Mouse (Mus musculus): ENCODE measurements at regions not wholly inside any gene's neighbourhood (a gene's known extent, or its start where the extent isn't known, plus 50 kb on each side); places are given as distances from the start of the nearest gene placed in this dataset.

DNA sequence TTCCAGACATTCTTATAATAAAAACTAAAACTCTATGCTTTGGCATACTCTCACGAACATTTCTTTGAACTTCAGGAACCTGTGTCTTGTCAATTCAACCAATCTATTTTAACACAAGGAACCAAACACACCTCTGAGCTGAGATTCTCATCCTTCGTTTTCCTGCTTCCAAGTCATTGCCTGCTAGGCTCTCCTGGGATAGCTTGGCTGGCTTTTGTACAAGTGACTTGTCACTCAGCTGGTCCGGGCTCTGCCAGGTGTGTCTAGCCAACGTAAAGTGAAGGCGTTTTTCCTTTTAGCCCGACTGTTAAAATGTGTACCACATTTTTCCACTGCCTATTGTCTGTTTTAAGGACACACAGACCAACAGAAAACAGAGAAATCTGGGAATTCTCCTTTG lies 236.8 kb upstream of the Ccdc122 start:
- Histone ChIP-seq H3K9ac (no peak overlapping the region), H3K4me3 (replicated peaks; ENCODE audit: low read length) (no peak overlapping the region), H3K36me3 (replicated peaks; ENCODE audit: control insufficient read depth, insufficient read depth) (no peaks in the 10 kb centered on the region), H3K27me3 (ENCODE audit: control insufficient read depth, insufficient read depth, low read length) (no peaks in the 10 kb centered on the region), H3K9me3 (ENCODE audit: control insufficient read depth, low read length) (no peaks in the 10 kb centered on the region), H3K4me2 (replicated peaks) (no peak overlapping the region), H3K4me1 (replicated peaks; ENCODE audit: control insufficient read depth, insufficient read depth, low read length) (peaks cover 5% of the 10 kb centered on the region; the same call in 1 of the 2 replicates), H3K27ac (no peak overlapping the region)
- 69% methylated on average over 6 of the region's 6 CpGs for WGBS
- DNase-seq (ENCODE audit: low spot score) (no peak), ATAC-seq (ENCODE audit: low FRiP score) (no peak)

DNA sequence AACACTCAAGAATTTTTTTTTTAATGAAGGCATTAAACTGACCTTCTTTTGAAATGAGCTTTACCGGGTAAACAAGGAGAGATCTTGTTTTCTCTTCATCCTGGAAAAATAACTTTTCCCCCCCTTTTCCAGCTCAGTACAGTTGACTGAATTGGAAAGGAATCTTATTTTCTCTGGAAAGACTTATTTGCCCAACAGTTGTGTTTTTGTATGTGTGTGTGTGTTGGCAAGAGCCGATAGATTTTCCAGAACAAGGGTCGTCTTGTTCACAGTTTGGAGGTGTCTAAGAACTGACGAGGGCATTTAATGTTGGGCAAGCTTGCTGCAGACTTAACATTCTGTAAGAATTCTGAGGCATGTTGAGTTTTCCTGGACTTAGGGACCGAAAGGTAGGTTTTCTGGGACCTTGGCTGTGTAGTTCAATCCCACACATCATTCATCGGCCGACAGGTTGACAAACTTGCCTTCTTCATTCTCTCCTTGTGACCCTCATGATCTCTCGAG lies 237.6 kb upstream of the Ccdc122 start:
- 80% methylated on average over 8 of the region's 8 CpGs for WGBS
- DNase-seq (ENCODE audit: low spot score) (no peak), ATAC-seq (ENCODE audit: low FRiP score) (no peak)
- H3K9me3 ChIP-seq (ENCODE audit: control insufficient read depth, low read length), result no peaks in the 10 kb centered on the region
- peaks cover 5% of the 10 kb centered on the region; the same call in 1 of the 2 replicates for H3K4me1 ChIP-seq (replicated peaks; ENCODE audit: control insufficient read depth, insufficient read depth, low read length)
- H3K4me3 ChIP-seq (replicated peaks; ENCODE audit: low read length), result no peak overlapping the region
- H3K27ac ChIP-seq, result no peak overlapping the region
- no peak overlapping the region for H3K9ac ChIP-seq
- H3K4me2 ChIP-seq (replicated peaks), result no peak overlapping the region
- no peaks in the 10 kb centered on the region for H3K27me3 ChIP-seq (ENCODE audit: control insufficient read depth, insufficient read depth, low read length)
- no peaks in the 10 kb centered on the region for H3K36me3 ChIP-seq (replicated peaks; ENCODE audit: control insufficient read depth, insufficient read depth)

DNA sequence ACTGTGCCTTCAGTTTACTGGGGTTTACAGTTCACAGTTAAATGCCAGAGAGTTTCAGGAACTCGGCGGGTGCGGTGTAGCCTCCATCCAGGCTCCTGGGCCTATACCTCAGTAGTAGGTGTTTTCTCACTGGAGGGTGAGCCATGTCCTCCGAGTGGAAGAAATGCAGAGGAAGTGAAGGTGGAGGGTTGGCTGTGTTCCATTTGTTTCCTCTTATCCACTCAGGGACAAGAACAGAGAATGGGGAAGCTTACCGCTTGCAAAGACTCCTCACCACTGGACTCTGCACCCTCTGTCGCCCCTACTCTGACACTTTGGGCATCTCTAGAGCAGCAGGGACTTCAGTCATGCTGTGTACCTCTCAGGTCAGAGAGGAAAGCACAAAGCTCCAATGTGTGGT lies 238.1 kb upstream of the Ccdc122 start:
- Histone ChIP-seq H3K9ac (no peak overlapping the region), H3K4me3 (replicated peaks; ENCODE audit: low read length) (no peak overlapping the region), H3K4me2 (replicated peaks) (no peak overlapping the region), H3K27ac (no peak overlapping the region), H3K36me3 (replicated peaks; ENCODE audit: control insufficient read depth, insufficient read depth) (no peaks in the 10 kb centered on the region), H3K4me1 (replicated peaks; ENCODE audit: control insufficient read depth, insufficient read depth, low read length) (peaks cover 5% of the 10 kb centered on the region; the same call in 1 of the 2 replicates), H3K27me3 (ENCODE audit: control insufficient read depth, insufficient read depth, low read length) (no peaks in the 10 kb centered on the region), H3K9me3 (ENCODE audit: control insufficient read depth, low read length) (no peaks in the 10 kb centered on the region)
- WGBS, result 79% methylated on average over 6 of the region's 6 CpGs
- no peak for DNase-seq (ENCODE audit: low spot score)
- ATAC-seq (ENCODE audit: low FRiP score), result no peak

DNA sequence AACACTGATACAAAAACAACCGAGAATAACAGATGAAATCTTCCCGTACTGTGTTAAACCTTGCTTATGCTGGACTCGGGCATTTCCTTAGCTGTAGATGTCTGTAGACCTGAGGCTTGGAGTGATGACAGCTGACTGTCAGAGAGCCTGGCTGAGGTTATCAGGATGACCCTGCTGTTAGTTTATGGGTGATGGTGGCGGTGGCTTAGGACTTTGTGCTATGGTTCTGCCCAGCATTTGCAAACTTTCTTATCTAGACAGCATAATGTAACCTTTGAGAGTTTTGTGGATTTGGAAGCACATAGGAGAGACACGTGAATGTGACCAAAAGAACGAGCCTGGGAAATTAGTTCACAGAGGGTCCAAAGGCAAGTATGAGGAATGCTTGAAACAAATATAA lies 239.1 kb upstream of the Ccdc122 start:
- Histone ChIP-seq H3K27me3 (ENCODE audit: control insufficient read depth, insufficient read depth, low read length) (no peaks in the 10 kb centered on the region), H3K4me3 (replicated peaks; ENCODE audit: low read length) (no peak overlapping the region), H3K4me1 (replicated peaks; ENCODE audit: control insufficient read depth, insufficient read depth, low read length) (peaks cover 5% of the 10 kb centered on the region; the same call in 1 of the 2 replicates), H3K9ac (no peak overlapping the region), H3K9me3 (ENCODE audit: control insufficient read depth, low read length) (no peaks in the 10 kb centered on the region), H3K27ac (no peak overlapping the region), H3K4me2 (replicated peaks) (no peak overlapping the region), H3K36me3 (replicated peaks; ENCODE audit: control insufficient read depth, insufficient read depth) (no peaks in the 10 kb centered on the region)
- ATAC-seq (ENCODE audit: low FRiP score) (no peak), DNase-seq (ENCODE audit: low spot score) (no peak)
- WGBS, result 87% methylated on average over 6 of the region's 6 CpGs

DNA sequence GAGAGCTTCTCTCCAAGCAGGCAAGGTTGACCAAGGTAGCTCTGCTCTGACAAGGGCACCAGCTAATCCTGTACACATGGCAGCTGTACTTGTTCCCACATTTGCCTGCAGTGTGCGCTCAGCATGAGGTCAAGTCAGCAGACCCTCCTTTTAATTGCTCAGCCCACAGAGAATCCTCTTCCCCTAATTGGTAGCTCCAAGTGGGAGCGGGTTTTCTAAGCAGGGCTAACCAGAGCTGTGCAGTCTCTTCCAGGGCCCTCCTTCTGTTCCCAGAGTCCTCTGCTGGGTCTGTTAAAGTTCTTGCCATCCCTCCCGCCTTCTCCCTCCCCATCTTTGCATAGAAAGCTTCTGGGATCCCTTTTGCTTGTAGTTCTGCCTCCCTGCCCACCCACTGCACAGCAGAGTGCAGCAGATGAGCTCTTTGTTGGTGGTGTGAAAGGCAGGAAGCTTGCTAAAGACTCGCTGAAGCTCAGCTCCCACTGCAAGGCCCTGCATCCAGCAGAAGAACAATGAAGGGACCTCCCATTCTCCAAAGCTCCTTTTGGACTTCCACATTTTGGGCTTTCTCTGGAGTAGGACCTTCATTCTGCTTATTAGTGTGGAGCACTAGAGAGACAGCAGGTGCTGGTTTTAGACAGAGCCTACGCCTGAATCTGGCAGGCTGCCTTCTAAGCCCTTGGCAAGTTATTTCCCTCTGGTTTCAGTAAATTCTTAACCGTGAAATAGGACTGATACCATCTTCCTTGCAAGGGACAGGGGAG lies 235.3 kb upstream of the Serp2 start:
- peak; percentile 56 for DNase-seq (ENCODE audit: low spot score)
- peaks cover 9% of the 10 kb centered on the region for H3K4me1 ChIP-seq (replicated peaks; ENCODE audit: control insufficient read depth, insufficient read depth, low read length)
- no peaks in the 10 kb centered on the region for H3K27me3 ChIP-seq (ENCODE audit: control insufficient read depth, insufficient read depth, low read length)
- ATAC-seq (ENCODE audit: low FRiP score), result peak; percentile 66; the same call in 1 of the 2 replicates
- no peaks in the 10 kb centered on the region for H3K9me3 ChIP-seq (ENCODE audit: control insufficient read depth, low read length)
- 16% methylated on average over 6 of the region's 6 CpGs for WGBS
- no peak overlapping the region for H3K9ac ChIP-seq
- no peaks in the 10 kb centered on the region for H3K36me3 ChIP-seq (replicated peaks; ENCODE audit: control insufficient read depth, insufficient read depth)
- no peak overlapping the region for H3K4me2 ChIP-seq (replicated peaks)
- no peak overlapping the region for H3K4me3 ChIP-seq (replicated peaks; ENCODE audit: low read length)
- H3K27ac ChIP-seq, result peak overlapping the region; percentile 60

DNA sequence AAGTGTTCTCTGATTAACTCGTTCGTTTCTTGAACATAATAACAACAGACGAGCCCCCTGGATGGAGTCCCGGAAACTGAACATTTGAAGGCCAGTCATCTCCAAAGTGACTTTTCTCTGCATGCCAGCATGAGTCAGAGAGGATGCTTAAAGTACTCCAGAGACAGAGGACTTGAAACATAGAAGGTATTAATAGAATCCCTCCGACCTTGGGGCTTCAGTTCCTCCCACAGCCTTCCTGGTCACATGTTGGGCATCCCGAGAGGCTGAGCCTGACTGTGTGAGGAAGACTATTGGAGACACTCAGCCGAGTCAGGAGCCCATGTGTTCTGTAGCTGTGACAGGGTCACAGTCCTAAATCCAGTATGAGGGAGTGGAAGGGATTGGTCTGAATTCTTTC lies 232.7 kb upstream of the Serp2 start:
- Histone ChIP-seq H3K27ac (no peak overlapping the region), H3K27me3 (ENCODE audit: control insufficient read depth, insufficient read depth, low read length) (no peaks in the 10 kb centered on the region), H3K4me2 (replicated peaks) (no peak overlapping the region), H3K9ac (no peak overlapping the region), H3K9me3 (ENCODE audit: control insufficient read depth, low read length) (no peaks in the 10 kb centered on the region), H3K36me3 (replicated peaks; ENCODE audit: control insufficient read depth, insufficient read depth) (no peaks in the 10 kb centered on the region), H3K4me3 (replicated peaks; ENCODE audit: low read length) (no peak overlapping the region), H3K4me1 (replicated peaks; ENCODE audit: control insufficient read depth, insufficient read depth, low read length) (peaks cover 9% of the 10 kb centered on the region)
- DNase-seq (ENCODE audit: low spot score), result no peak
- 71% methylated on average over 7 of the region's 7 CpGs for WGBS
- ATAC-seq (ENCODE audit: low FRiP score), result no peak

DNA sequence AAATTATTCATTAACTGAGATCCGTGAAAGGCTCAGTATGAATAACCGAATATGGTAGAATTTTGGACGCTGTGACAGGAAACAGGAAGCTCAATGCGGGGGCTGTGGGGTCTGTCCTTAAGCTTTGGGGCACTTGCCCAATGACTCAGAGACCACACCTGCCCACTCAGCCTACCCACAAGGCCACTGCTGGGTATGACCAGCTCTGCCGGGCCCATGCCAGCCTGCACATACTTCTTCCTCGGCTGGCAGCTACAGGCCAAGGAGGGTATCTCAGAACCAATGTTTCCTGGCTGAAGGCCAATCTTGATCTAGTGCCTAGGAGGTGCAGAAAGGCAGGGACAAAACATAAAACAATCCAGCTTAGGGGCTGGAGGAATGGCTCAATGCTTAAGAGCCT lies 230.9 kb upstream of the Serp2 start:
- peaks cover 9% of the 10 kb centered on the region for H3K4me1 ChIP-seq (replicated peaks; ENCODE audit: control insufficient read depth, insufficient read depth, low read length)
- no peaks in the 10 kb centered on the region for H3K36me3 ChIP-seq (replicated peaks; ENCODE audit: control insufficient read depth, insufficient read depth)
- no peak overlapping the region for H3K9ac ChIP-seq
- no peak overlapping the region for H3K4me3 ChIP-seq (replicated peaks; ENCODE audit: low read length)
- no peaks in the 10 kb centered on the region for H3K9me3 ChIP-seq (ENCODE audit: control insufficient read depth, low read length)
- ATAC-seq (ENCODE audit: low FRiP score) (no peak), DNase-seq (ENCODE audit: low spot score) (no peak)
- H3K4me2 ChIP-seq (replicated peaks), result no peak overlapping the region
- WGBS, result 88% methylated on average over 6 of the region's 6 CpGs
- no peaks in the 10 kb centered on the region for H3K27me3 ChIP-seq (ENCODE audit: control insufficient read depth, insufficient read depth, low read length)
- H3K27ac ChIP-seq, result no peak overlapping the region

DNA sequence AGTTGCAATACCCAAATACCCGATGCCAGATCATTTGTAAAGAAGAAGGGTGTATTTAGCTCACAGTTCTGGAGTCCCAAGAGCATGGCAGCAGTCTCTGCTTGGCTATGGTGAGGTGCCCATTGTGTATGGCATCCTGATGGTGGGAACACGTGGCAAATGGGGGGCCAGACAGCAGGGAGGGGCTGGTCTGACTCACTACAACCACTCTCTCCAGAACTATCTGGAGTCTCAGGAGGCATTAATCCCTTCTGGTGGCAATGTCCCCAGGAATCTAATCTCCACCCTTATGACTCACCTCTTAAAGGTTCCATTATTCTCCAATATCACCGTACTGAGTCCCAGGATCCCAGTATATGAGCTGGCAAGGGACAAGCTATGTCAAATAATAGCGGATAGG lies 229.5 kb upstream of the Serp2 start:
- H3K9me3 ChIP-seq (ENCODE audit: control insufficient read depth, low read length), result no peaks in the 10 kb centered on the region
- no peak overlapping the region for H3K9ac ChIP-seq
- no peak overlapping the region for H3K4me2 ChIP-seq (replicated peaks)
- peaks cover under 1% of the 10 kb centered on the region; the same call in 1 of the 2 replicates for H3K4me1 ChIP-seq (replicated peaks; ENCODE audit: control insufficient read depth, insufficient read depth, low read length)
- no peak overlapping the region for H3K4me3 ChIP-seq (replicated peaks; ENCODE audit: low read length)
- H3K27ac ChIP-seq, result no peak overlapping the region
- WGBS, result 80% methylated on average over 4 of the region's 4 CpGs
- no peaks in the 10 kb centered on the region for H3K27me3 ChIP-seq (ENCODE audit: control insufficient read depth, insufficient read depth, low read length)
- no peaks in the 10 kb centered on the region for H3K36me3 ChIP-seq (replicated peaks; ENCODE audit: control insufficient read depth, insufficient read depth)
- DNase-seq (ENCODE audit: low spot score), result no peak
- ATAC-seq (ENCODE audit: low FRiP score), result no peak

DNA sequence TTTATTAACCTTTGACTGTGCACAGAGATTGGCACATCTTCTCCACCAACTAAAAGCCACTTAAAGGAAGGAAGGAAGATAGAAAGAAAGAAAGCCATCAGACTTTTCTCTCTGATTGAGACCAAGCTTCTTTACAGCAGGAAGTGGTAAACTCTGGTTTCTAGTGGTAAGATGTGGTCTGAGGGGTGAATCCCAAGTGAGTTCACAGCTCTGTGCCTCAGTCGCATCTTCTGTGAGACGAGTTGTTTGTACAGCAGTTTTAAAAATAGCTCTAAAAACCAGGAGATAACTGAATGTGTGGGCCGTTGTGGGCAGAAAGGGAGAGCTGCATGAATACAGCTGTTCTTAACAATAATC lies 224.8 kb upstream of the Serp2 start:
- DNase-seq (ENCODE audit: low spot score) (no peak), ATAC-seq (ENCODE audit: low FRiP score) (no peak)
- peaks cover 8% of the 10 kb centered on the region; the same call in 1 of the 2 replicates for H3K4me1 ChIP-seq (replicated peaks; ENCODE audit: control insufficient read depth, insufficient read depth, low read length)
- H3K27ac ChIP-seq, result no peak overlapping the region
- no peaks in the 10 kb centered on the region for H3K36me3 ChIP-seq (replicated peaks; ENCODE audit: control insufficient read depth, insufficient read depth)
- H3K9ac ChIP-seq, result no peak overlapping the region
- 71% methylated on average over 3 of the region's 3 CpGs for WGBS
- no peak overlapping the region for H3K4me2 ChIP-seq (replicated peaks)
- H3K4me3 ChIP-seq (replicated peaks; ENCODE audit: low read length), result no peak overlapping the region
- no peaks in the 10 kb centered on the region for H3K27me3 ChIP-seq (ENCODE audit: control insufficient read depth, insufficient read depth, low read length)
- H3K9me3 ChIP-seq (ENCODE audit: control insufficient read depth, low read length), result no peaks in the 10 kb centered on the region
